10 mouse cellular contexts compared by ENCODE assay signal in the genomic region with DNA sequence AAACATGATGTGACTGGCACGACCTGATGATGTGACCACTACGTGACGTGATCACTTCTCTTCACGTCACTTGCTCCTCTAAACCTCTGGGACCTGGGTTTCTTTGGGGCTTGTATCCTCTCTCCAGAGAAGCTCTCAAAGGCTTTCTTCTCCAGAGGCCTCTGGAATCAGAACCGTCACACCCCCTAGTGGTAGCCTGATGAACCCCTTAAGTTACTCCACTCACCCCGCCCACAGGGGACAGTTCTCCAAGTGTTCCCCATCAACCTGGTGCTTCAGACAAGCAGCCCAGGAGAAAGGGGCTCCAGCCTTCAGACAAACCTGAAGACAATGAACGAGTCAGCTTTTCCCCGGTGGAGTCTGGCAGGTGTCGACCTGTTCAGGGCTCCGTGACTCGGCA.
DNase-seq lines count a peak whose midpoint lies in the region; ATAC-seq and TF ChIP-seq lines count a peak whose summit lies in the region.
"Had no signal": no experiment of that assay in that cellular context is flagged by ENCODE, and none has a peak within 500 bp of the region (broad histone marks: within the 10 kb centered on the region; RNA-seq: fewer than 3 reads in every experiment).

No protein-coding gene starts in this region.

- ATAC-seq in kidney, embryonic 14.5 days (ENCODE audit: low FRiP score, low TSS enrichment) = no peak
- no peak for ATAC-seq in hindbrain, embryonic 13.5 days (ENCODE audit: low FRiP score)

- TF ChIP-seq CTCF in kidney, adult 2 months (conservative IDR thresholded peaks at IDR 0.05; ENCODE audit: insufficient read depth, insufficient read length, low read depth, low read length) = peak; percentile 41; the same call in 1 of the 2 replicates

- H3K27me3 ChIP-seq in kidney, adult 2 months (replicated peaks; ENCODE audit: control insufficient read depth, insufficient read depth, low read length) = no peaks in the 10 kb centered on the region
- H3K27me3 ChIP-seq in kidney, embryonic 14.5 days (ENCODE audit: control insufficient read depth, insufficient read depth, low read length) = no peaks in the 10 kb centered on the region
- no peaks in the 10 kb centered on the region for H3K27me3 ChIP-seq in hindbrain, embryonic 13.5 days
- H3K27me3 ChIP-seq: embryonic facial prominence, embryonic 13.5 days; liver, embryonic 13.5 days had no signal

- H3K4me2 ChIP-seq in kidney, embryonic 14.5 days (replicated peaks; ENCODE audit: low read depth, low read length) = no peak overlapping the region
- no peak overlapping the region for H3K4me2 ChIP-seq in hindbrain, embryonic 13.5 days
- H3K4me2 ChIP-seq: embryonic facial prominence, embryonic 13.5 days; liver, embryonic 13.5 days had no signal

- H3K9me3 ChIP-seq in kidney, embryonic 14.5 days (ENCODE audit: control insufficient read depth, low read length) = no peaks in the 10 kb centered on the region
- H3K9me3 ChIP-seq in hindbrain, embryonic 13.5 days = no peaks in the 10 kb centered on the region
- H3K9me3 ChIP-seq: embryonic facial prominence, embryonic 13.5 days; liver, embryonic 13.5 days had no signal

- 72% methylated on average over 11 of the region's 11 CpGs for WGBS in kidney, adult 2 months
- WGBS in kidney, embryonic 14.5 days = 66% methylated on average over 11 of the region's 11 CpGs
- WGBS in hindbrain, embryonic 13.5 days = 73% methylated on average over 11 of the region's 11 CpGs

- H3K36me3 ChIP-seq in kidney, adult 2 months (ENCODE audit: control insufficient read depth, insufficient read depth, low read length) = no peaks in the 10 kb centered on the region
- no peaks in the 10 kb centered on the region for H3K36me3 ChIP-seq in kidney, embryonic 14.5 days (ENCODE audit: control insufficient read depth, insufficient read depth, low read length)
- H3K36me3 ChIP-seq in hindbrain, embryonic 13.5 days = no peaks in the 10 kb centered on the region
- H3K36me3 ChIP-seq: embryonic facial prominence, embryonic 13.5 days; liver, embryonic 13.5 days had no signal

- peak; percentile 40 for DNase-seq in kidney, adult 2 months
- DNase-seq in NIH3T3 (ENCODE audit: low read depth) = peak; percentile 56
- peak; percentile 7 for DNase-seq in c-Kit-positive CD71-negative TER-119-negative erythroid progenitor cells, embryonic 14.5 days (ENCODE audit: low read depth)
- peak; percentile 32 to 41 for DNase-seq in frontal cortex, postnatal 14 days (ENCODE audit: low spot score in 2 of 2)
- peak; percentile 42 to 59 for DNase-seq in left cerebral cortex, postnatal 36 days (ENCODE audit: low spot score in 2 of 2)
- peak; percentile 80 for DNase-seq in retina, postnatal 1 day
- DNase-seq: liver, embryonic 13.5 days had no signal

- no peak overlapping the region for H3K9ac ChIP-seq in kidney, embryonic 14.5 days (ENCODE audit: low read depth, low read length)
- no peak overlapping the region for H3K9ac ChIP-seq in hindbrain, embryonic 13.5 days
- H3K9ac ChIP-seq: embryonic facial prominence, embryonic 13.5 days; liver, embryonic 13.5 days had no signal

- no peak for TF ChIP-seq POLR2A in kidney, adult 2 months (IDR thresholded peaks at IDR 0.05; ENCODE audit: low read depth, low read length)

- intact Hi-C loops in left cerebral cortex, postnatal 36 days (cut with DNase I) = loop anchor here (10.0 kb wide), 1 partner anchor 651 kb away; no protein-coding TSS in a partner anchor

- H3K4me1 ChIP-seq in kidney, adult 2 months (ENCODE audit: control insufficient read depth, insufficient read depth, low read length) = no peaks in the 10 kb centered on the region
- H3K4me1 ChIP-seq in kidney, embryonic 14.5 days (ENCODE audit: control insufficient read depth, insufficient read depth, low read length) = 0 out of 2 replicates have a peak, but pooled peaks cover 4% of the 10 kb centered on the region
- H3K4me1 ChIP-seq in hindbrain, embryonic 13.5 days (replicated peaks) = peaks cover 5% of the 10 kb centered on the region; the same call in 1 of the 2 replicates
- H3K4me1 ChIP-seq: liver, embryonic 13.5 days had no signal

- H3K27ac ChIP-seq in kidney, adult 2 months (ENCODE audit: insufficient read depth, low read depth, low read length) = no peak overlapping the region
- no peak overlapping the region for H3K27ac ChIP-seq in kidney, embryonic 14.5 days (ENCODE audit: low read depth, low read length)
- H3K27ac ChIP-seq in hindbrain, embryonic 13.5 days = no peak overlapping the region
- H3K27ac ChIP-seq: embryonic facial prominence, embryonic 13.5 days; liver, embryonic 13.5 days had no signal

- H3K4me3 ChIP-seq in kidney, adult 2 months (ENCODE audit: insufficient read depth, low read depth, low read length) = no peak overlapping the region
- H3K4me3 ChIP-seq in kidney, embryonic 14.5 days (ENCODE audit: low read length) = no peak overlapping the region
- no peak overlapping the region for H3K4me3 ChIP-seq in hindbrain, embryonic 13.5 days
- H3K4me3 ChIP-seq: embryonic facial prominence, embryonic 13.5 days; liver, embryonic 13.5 days had no signal

Comparison
In these comparisons a context has a peak if more than half of its experiments do, and no peak if none do; other contexts are left out.
1. DNase-seq: peak in every context shown above with its lines; median percentile 80 in retina, postnatal 1 day; 56 in NIH3T3; 50 in left cerebral cortex, postnatal 36 days; 40 in kidney, adult 2 months; 36 in frontal cortex, postnatal 14 days; 7 in c-Kit-positive CD71-negative TER-119-negative erythroid progenitor cells, embryonic 14.5 days.